Mouse (Mus musculus) urinary bladder, postnatal 10 days (tissue): ENCODE data around the gene Igfn1.

Experiments
- DNase-seq: peaks from one replicate; pipeline ENCODE4 v3.0.0; 2022; ENCODE audit warnings: low spot score

The Igfn1 gene

GRCm38 (mm10) chr1:136006292-136006748 is at the start of gene Igfn1:
Igfn1 (minus strand) TSS chr1:136006342.
- no peak for DNase-seq

- DNase-seq: no peak
These were observed 49.6 kb upstream of the Igfn1 start for GRCm38 (mm10) chr1:136055771-136056170.

- DNase-seq: no peak
These were observed 46.4 kb upstream of the Igfn1 start, which contains the start of gene Cacna1s for GRCm38 (mm10) chr1:136052547-136052946. Cacna1s (plus strand) TSS chr1:136052750.

GRCm38 (mm10) chr1:136051465-136051864 is 45.3 kb upstream of the Igfn1 start:
- DNase-seq: no peak

GRCm38 (mm10) chr1:136051013-136051315 is 44.8 kb upstream of the Igfn1 start:
- DNase-seq: no peak

- DNase-seq: no peak
These were observed 44.3 kb upstream of the Igfn1 start, which contains the start of gene Ascl5 for GRCm38 (mm10) chr1:136050312-136051012. Ascl5 (plus strand) TSS chr1:136050804.

- no peak for DNase-seq
These were observed 41.8 kb upstream of the Igfn1 start for GRCm38 (mm10) chr1:136047894-136048293.

- DNase-seq: no peak
These were observed 41.3 kb upstream of the Igfn1 start for GRCm38 (mm10) chr1:136047432-136047831.

- no peak for DNase-seq
These were observed 39.6 kb upstream of the Igfn1 start for GRCm38 (mm10) chr1:136045774-136046173.

GRCm38 (mm10) chr1:136040874-136041273 is 34.7 kb upstream of the Igfn1 start:
- DNase-seq: no peak

GRCm38 (mm10) chr1:136040452-136040851 is 34.3 kb upstream of the Igfn1 start:
- no peak for DNase-seq

GRCm38 (mm10) chr1:136038746-136039538 is 32.8 kb upstream of the Igfn1 start:
- no peak for DNase-seq

GRCm38 (mm10) chr1:136032961-136033360 is 26.8 kb upstream of the Igfn1 start:
- DNase-seq: no peak

GRCm38 (mm10) chr1:136031697-136032096 is 25.6 kb upstream of the Igfn1 start:
- DNase-seq: no peak

GRCm38 (mm10) chr1:136030201-136030600 is 24.1 kb upstream of the Igfn1 start:
- no peak for DNase-seq

GRCm38 (mm10) chr1:136018390-136019189 is 12.4 kb upstream of the Igfn1 start:
- no peak for DNase-seq

- peak; percentile 52 for DNase-seq
These were observed 11.8 kb upstream of the Igfn1 start for GRCm38 (mm10) chr1:136017907-136018313.

- DNase-seq: no peak
These were observed 11.2 kb upstream of the Igfn1 start for GRCm38 (mm10) chr1:136017307-136017706.

- DNase-seq: no peak
These were observed 8.8 kb upstream of the Igfn1 start for GRCm38 (mm10) chr1:136014796-136015502.

- no peak for DNase-seq
These were observed 7.4 kb upstream of the Igfn1 start for GRCm38 (mm10) chr1:136013513-136013912.

- DNase-seq: no peak
These were observed 4.1 kb upstream of the Igfn1 start for GRCm38 (mm10) chr1:136010247-136010646.

- DNase-seq: no peak
These were observed 2.0 kb upstream of the Igfn1 start for GRCm38 (mm10) chr1:136008159-136008533.
